Mouse (Mus musculus): ENCODE results near the gene Mta3.

GRCm38 (mm10) chr17:83732166-83732629, 26.2 kb downstream of the Mta3 start:
- no peak for TF ChIP-seq EP300 (IDR thresholded peaks at IDR 0.05; ENCODE audit: insufficient read depth, low read depth, low read length)
- TF ChIP-seq CTCF (IDR thresholded peaks at IDR 0.05; ENCODE audit: low read depth, low read length): no peak

All from ES-Bruce4 (cell line).